Mouse (Mus musculus): ENCODE measurements at regions not wholly inside any gene's neighbourhood (a gene's known extent, or its start where the extent isn't known, plus 50 kb on each side); places are given as distances from the start of the nearest gene placed in this dataset.

- Histone ChIP-seq H3K4me2 (ENCODE audit: low read depth, low read length) (no peak overlapping the region), H3K27ac (ENCODE audit: low read depth, low read length) (no peak overlapping the region), H3K9ac (replicated peaks; ENCODE audit: low read depth, low read length) (no peak overlapping the region), H3K4me1 (ENCODE audit: control insufficient read depth, insufficient read depth, low read length) (no peaks in the 10 kb centered on the region), H3K27me3 (ENCODE audit: control insufficient read depth, insufficient read depth, low read length) (no peaks in the 10 kb centered on the region), H3K9me3 (ENCODE audit: control insufficient read depth, low read length) (no peaks in the 10 kb centered on the region), H3K36me3 (ENCODE audit: control insufficient read depth, insufficient read depth, low read length) (no peaks in the 10 kb centered on the region), H3K4me3 (ENCODE audit: low read depth, low read length) (no peak overlapping the region)
- 14% methylated on average over 4 of the region's 4 CpGs for WGBS
- peak; percentile 86 for ATAC-seq (ENCODE audit: low read depth)
Measured at GRCm38 (mm10) chrX:51913247-51913646, 59.3 kb downstream of the 1700080O16Rik start.

DNA sequence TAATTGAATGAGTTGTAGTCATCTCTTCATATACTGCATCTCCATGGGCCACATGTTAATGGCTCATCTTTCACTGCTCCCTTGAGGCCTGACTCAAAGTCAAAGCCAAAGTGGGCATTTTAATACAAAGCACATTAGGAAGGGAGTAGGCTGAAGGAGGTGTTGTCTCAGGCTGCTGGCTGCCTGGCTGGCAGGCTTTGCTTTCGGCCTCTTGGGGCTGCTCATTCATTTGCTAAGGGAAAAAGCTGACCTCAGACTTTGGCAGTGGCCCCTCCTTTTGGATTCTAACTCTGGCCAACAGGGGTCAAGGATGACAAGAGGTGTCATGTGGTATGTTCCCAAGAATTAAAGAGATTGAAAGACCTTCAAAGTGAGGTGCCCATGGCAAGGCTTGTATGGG, 61.0 kb downstream of the 1700080O16Rik start:
- Histone ChIP-seq H3K27ac (ENCODE audit: low read depth, low read length) (no peak overlapping the region), H3K4me3 (ENCODE audit: low read depth, low read length) (no peak overlapping the region), H3K4me2 (ENCODE audit: low read depth, low read length) (no peak overlapping the region), H3K9ac (replicated peaks; ENCODE audit: low read depth, low read length) (no peak overlapping the region), H3K36me3 (ENCODE audit: control insufficient read depth, insufficient read depth, low read length) (no peaks in the 10 kb centered on the region), H3K27me3 (ENCODE audit: control insufficient read depth, insufficient read depth, low read length) (no peaks in the 10 kb centered on the region), H3K9me3 (ENCODE audit: control insufficient read depth, low read length) (no peaks in the 10 kb centered on the region), H3K4me1 (ENCODE audit: control insufficient read depth, insufficient read depth, low read length) (no peaks in the 10 kb centered on the region)
- WGBS: 53% methylated on average over 1 of the region's 1 CpGs
- ATAC-seq (ENCODE audit: low read depth): peak; percentile 9; the same call in 1 of the 2 replicates

DNA sequence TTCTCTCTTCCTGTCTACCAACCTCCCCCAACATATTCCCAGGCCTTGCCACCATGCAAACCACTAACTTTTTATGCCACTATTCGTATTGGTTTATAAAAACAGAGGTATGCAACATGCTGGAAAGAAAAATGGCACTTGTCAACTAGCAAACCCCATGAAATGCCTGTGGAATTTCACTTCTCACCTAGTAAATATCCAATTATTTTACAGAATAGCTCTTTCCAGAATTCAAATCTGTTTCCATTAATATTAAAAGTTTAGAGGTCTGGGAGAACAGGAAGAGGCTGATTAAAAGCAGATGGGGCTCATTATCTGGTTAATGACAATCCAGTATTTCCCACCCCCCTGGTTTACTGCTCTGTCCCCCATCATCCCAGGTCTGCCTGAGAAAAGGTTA, 62.0 kb downstream of the 1700080O16Rik start:
- Histone ChIP-seq H3K27ac (ENCODE audit: low read depth, low read length) (no peak overlapping the region), H3K4me2 (ENCODE audit: low read depth, low read length) (no peak overlapping the region), H3K9ac (replicated peaks; ENCODE audit: low read depth, low read length) (no peak overlapping the region), H3K9me3 (ENCODE audit: control insufficient read depth, low read length) (no peaks in the 10 kb centered on the region), H3K4me1 (ENCODE audit: control insufficient read depth, insufficient read depth, low read length) (no peaks in the 10 kb centered on the region), H3K27me3 (ENCODE audit: control insufficient read depth, insufficient read depth, low read length) (no peaks in the 10 kb centered on the region), H3K36me3 (ENCODE audit: control insufficient read depth, insufficient read depth, low read length) (no peaks in the 10 kb centered on the region), H3K4me3 (ENCODE audit: low read depth, low read length) (no peak overlapping the region)
- no peak for ATAC-seq (ENCODE audit: low read depth)
- WGBS: 69% methylated on average over 1 of the region's 1 CpGs

- Histone ChIP-seq H3K27ac (ENCODE audit: low read depth, low read length) (no peak overlapping the region), H3K4me3 (ENCODE audit: low read depth, low read length) (no peak overlapping the region), H3K4me1 (ENCODE audit: control insufficient read depth, insufficient read depth, low read length) (no peaks in the 10 kb centered on the region), H3K27me3 (ENCODE audit: control insufficient read depth, insufficient read depth, low read length) (no peaks in the 10 kb centered on the region), H3K9me3 (ENCODE audit: control insufficient read depth, low read length) (no peaks in the 10 kb centered on the region), H3K36me3 (ENCODE audit: control insufficient read depth, insufficient read depth, low read length) (no peaks in the 10 kb centered on the region), H3K9ac (replicated peaks; ENCODE audit: low read depth, low read length) (no peak overlapping the region), H3K4me2 (ENCODE audit: low read depth, low read length) (no peak overlapping the region)
- ATAC-seq (ENCODE audit: low read depth): no peak
- WGBS: 86% methylated on average over 4 of the region's 4 CpGs
Measured at GRCm38 (mm10) chrX:51898445-51898844, 74.1 kb downstream of the 1700080O16Rik start.

- Histone ChIP-seq H3K9me3 (ENCODE audit: control insufficient read depth, low read length) (no peaks in the 10 kb centered on the region), H3K36me3 (ENCODE audit: control insufficient read depth, insufficient read depth, low read length) (no peaks in the 10 kb centered on the region), H3K9ac (replicated peaks; ENCODE audit: low read depth, low read length) (no peak overlapping the region), H3K4me1 (ENCODE audit: control insufficient read depth, insufficient read depth, low read length) (no peaks in the 10 kb centered on the region), H3K27ac (ENCODE audit: low read depth, low read length) (no peak overlapping the region), H3K4me2 (ENCODE audit: low read depth, low read length) (no peak overlapping the region), H3K27me3 (ENCODE audit: control insufficient read depth, insufficient read depth, low read length) (no peaks in the 10 kb centered on the region), H3K4me3 (ENCODE audit: low read depth, low read length) (no peak overlapping the region)
- WGBS: 21% methylated on average over 5 of the region's 5 CpGs
- ATAC-seq (ENCODE audit: low read depth): no peak
Measured at GRCm38 (mm10) chrX:51897059-51897458, 75.5 kb downstream of the 1700080O16Rik start.

DNA sequence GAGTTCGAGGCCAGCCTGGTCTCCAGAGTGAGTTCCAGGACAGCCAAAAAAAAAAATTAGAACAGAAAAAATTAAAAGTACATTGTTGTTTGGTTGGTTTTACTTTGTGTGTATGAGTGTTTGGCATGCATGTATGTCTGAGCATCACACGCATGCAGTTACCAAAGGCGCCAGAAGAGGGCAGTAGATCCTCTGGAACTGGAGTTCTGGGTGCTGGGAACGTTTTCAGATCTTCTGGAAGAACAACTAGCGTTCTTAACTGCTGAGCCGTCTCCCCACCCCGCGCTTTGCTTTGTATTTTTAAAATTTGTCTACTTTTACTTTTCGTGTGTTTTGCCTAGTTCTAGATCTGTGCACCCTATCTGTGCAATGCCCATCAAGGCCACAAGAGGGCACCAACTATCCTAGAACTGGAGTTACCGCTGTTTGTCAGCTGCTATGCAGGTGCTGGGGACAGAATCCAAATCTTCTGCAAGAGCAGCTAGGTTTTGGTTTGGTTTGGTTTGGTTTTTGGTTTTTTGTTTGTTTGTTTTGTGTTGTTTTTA, 76.9 kb downstream of the 1700080O16Rik start:
- Histone ChIP-seq H3K27ac (ENCODE audit: low read depth, low read length) (no peak overlapping the region), H3K4me3 (ENCODE audit: low read depth, low read length) (no peak overlapping the region), H3K9ac (replicated peaks; ENCODE audit: low read depth, low read length) (no peak overlapping the region), H3K36me3 (ENCODE audit: control insufficient read depth, insufficient read depth, low read length) (no peaks in the 10 kb centered on the region), H3K9me3 (ENCODE audit: control insufficient read depth, low read length) (no peaks in the 10 kb centered on the region), H3K4me1 (ENCODE audit: control insufficient read depth, insufficient read depth, low read length) (no peaks in the 10 kb centered on the region), H3K27me3 (ENCODE audit: control insufficient read depth, insufficient read depth, low read length) (no peaks in the 10 kb centered on the region), H3K4me2 (ENCODE audit: low read depth, low read length) (no peak overlapping the region)
- 76% methylated on average over 10 of the region's 10 CpGs for WGBS
- no peak for ATAC-seq (ENCODE audit: low read depth)

- Histone ChIP-seq H3K4me1 (ENCODE audit: control insufficient read depth, insufficient read depth, low read length) (no peaks in the 10 kb centered on the region), H3K4me2 (ENCODE audit: low read depth, low read length) (no peak overlapping the region), H3K36me3 (ENCODE audit: control insufficient read depth, insufficient read depth, low read length) (no peaks in the 10 kb centered on the region), H3K27ac (ENCODE audit: low read depth, low read length) (no peak overlapping the region), H3K9ac (replicated peaks; ENCODE audit: low read depth, low read length) (no peak overlapping the region), H3K4me3 (ENCODE audit: low read depth, low read length) (no peak overlapping the region), H3K9me3 (ENCODE audit: control insufficient read depth, low read length) (no peaks in the 10 kb centered on the region), H3K27me3 (ENCODE audit: control insufficient read depth, insufficient read depth, low read length) (no peaks in the 10 kb centered on the region)
- no peak for ATAC-seq (ENCODE audit: low read depth)
- WGBS: 69% methylated on average over 1 of the region's 1 CpGs
Measured at GRCm38 (mm10) chrX:51892716-51893115, 79.9 kb downstream of the 1700080O16Rik start.

- Histone ChIP-seq H3K36me3 (ENCODE audit: control insufficient read depth, insufficient read depth, low read length) (no peaks in the 10 kb centered on the region), H3K4me3 (ENCODE audit: low read depth, low read length) (no peak overlapping the region), H3K4me1 (ENCODE audit: control insufficient read depth, insufficient read depth, low read length) (no peaks in the 10 kb centered on the region), H3K9me3 (ENCODE audit: control insufficient read depth, low read length) (no peaks in the 10 kb centered on the region), H3K27me3 (ENCODE audit: control insufficient read depth, insufficient read depth, low read length) (no peaks in the 10 kb centered on the region), H3K9ac (replicated peaks; ENCODE audit: low read depth, low read length) (no peak overlapping the region), H3K4me2 (ENCODE audit: low read depth, low read length) (no peak overlapping the region), H3K27ac (ENCODE audit: low read depth, low read length) (no peak overlapping the region)
- no peak for ATAC-seq (ENCODE audit: low read depth)
- 86% methylated on average over 5 of the region's 5 CpGs for WGBS
Measured at GRCm38 (mm10) chrX:51886129-51886528, 85.1 kb upstream of the Usp26 start.

Measured in neural tube, embryonic 14.5 days (tissue).